Mouse (Mus musculus): ENCODE measurements around the gene Grasp. TPM values are rescaled to one million over a fixed set of nuclear protein-coding genes. Genes with fewer than 3 reads are reported as not detected.
A peak's percentile ranks its signal among the peaks of the same experiment; 100 is the strongest.

Grasp gene
- polyA plus RNA-seq, 1 experiment from 2014 or later = 4.5 TPM

DNA sequence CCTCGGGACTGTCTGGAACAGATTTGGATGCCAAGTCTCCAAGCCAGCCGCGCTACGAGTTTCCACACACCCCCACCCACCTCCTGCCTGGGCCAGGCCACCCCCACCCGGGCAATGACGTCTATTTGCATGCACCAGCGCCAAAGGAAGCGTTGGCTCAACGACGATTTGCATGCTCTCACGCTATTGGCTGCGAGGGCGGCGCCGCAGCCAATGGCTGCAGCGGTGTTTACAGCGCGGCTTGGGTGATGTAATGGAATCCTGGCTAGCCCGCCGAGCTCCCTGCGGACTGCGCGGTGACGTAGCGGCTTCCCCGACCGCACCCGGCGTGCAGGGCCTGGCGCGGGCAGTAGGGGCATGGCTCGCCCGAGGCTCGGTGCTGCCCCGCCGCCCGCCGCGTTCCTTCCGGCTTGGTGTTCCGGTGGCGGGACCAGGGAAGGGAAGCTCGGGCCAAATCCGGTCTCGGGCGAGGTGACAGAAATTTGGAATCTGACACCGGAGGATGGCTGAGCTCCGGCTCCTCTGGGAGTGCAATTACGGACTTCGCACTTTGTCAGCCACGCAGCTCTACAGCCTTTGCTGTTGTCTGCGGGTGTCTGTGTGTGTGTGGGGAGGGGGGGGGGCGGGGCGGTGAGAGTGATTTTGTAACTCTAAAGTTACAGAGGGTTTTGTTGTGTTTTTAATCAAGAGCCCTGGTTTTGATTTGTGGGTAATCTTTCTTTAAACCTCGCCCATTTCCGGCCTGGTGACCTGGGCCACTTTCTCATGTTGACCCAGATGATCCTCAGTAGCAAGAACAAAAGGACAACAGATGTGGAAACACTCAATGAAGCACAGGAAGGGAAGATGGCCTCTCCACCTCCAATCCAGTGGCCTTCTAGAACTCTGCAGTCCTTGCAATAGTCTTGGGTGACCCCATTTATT lies 22.5 kb downstream of the Grasp start:
- Histone ChIP-seq H3K9ac (ENCODE audit: low read length) (peak overlapping the region; percentile 68), H3K4me2 (peak overlapping the region; percentile 57), H3K36me3 (ENCODE audit: control insufficient read depth, insufficient read depth, low read length) (no peaks in the 10 kb centered on the region), H3K27ac (ENCODE audit: low read depth, low read length) (peak overlapping the region; percentile 35; the same call in 1 of the 2 replicates), H3K4me1 (ENCODE audit: control insufficient read depth, insufficient read depth, low read length) (peaks cover 5% of the 10 kb centered on the region), H3K9me3 (ENCODE audit: control insufficient read depth, low read length) (no peaks in the 10 kb centered on the region), H3K4me3 (ENCODE audit: low read depth, low read length) (peak overlapping the region; percentile 30), H3K27me3 (ENCODE audit: control insufficient read depth, insufficient read depth, low read length) (no peaks in the 10 kb centered on the region; the same call in 1 of the 2 replicates)
- ATAC-seq (ENCODE audit: low FRiP score) (peak; percentile 99), DNase-seq (ENCODE audit: low spot score, missing footprints) (peak; percentile 99)
- WGBS = 3% methylated on average over 56 of the region's 56 CpGs

DNA sequence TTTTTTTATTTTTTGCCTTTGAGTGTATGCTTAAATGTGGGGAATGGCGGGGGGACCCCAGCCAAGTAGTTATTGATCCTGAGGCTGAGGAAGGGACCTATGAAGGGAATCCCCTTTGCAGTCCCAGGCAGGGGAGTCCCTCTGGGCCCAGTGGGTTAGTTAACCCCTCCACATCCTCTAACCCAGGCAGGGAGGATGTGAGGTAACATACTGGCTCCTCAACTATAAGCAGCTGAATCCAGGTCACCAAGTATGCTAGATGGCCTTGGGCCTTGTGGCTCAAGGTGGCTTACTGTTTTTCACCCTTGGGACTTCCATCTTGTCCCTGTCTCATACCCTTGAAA lies 23.1 kb downstream of the Grasp start:
- no peaks in the 10 kb centered on the region for H3K36me3 ChIP-seq (ENCODE audit: control insufficient read depth, insufficient read depth, low read length)
- H3K4me2 ChIP-seq = peak overlapping the region; percentile 57; the same call in 1 of the 2 replicates
- no peaks in the 10 kb centered on the region; the same call in 1 of the 2 replicates for H3K27me3 ChIP-seq (ENCODE audit: control insufficient read depth, insufficient read depth, low read length)
- H3K4me1 ChIP-seq (ENCODE audit: control insufficient read depth, insufficient read depth, low read length) = peaks cover 5% of the 10 kb centered on the region
- WGBS = 85% methylated on average over 1 of the region's 1 CpGs
- no peak overlapping the region for H3K4me3 ChIP-seq (ENCODE audit: low read depth, low read length)
- DNase-seq (ENCODE audit: low spot score, missing footprints) = no peak
- H3K9ac ChIP-seq (ENCODE audit: low read length) = peak overlapping the region; percentile 68
- H3K9me3 ChIP-seq (ENCODE audit: control insufficient read depth, low read length) = no peaks in the 10 kb centered on the region
- no peak for ATAC-seq (ENCODE audit: low FRiP score)
- H3K27ac ChIP-seq (ENCODE audit: low read depth, low read length) = no peak overlapping the region

DNA sequence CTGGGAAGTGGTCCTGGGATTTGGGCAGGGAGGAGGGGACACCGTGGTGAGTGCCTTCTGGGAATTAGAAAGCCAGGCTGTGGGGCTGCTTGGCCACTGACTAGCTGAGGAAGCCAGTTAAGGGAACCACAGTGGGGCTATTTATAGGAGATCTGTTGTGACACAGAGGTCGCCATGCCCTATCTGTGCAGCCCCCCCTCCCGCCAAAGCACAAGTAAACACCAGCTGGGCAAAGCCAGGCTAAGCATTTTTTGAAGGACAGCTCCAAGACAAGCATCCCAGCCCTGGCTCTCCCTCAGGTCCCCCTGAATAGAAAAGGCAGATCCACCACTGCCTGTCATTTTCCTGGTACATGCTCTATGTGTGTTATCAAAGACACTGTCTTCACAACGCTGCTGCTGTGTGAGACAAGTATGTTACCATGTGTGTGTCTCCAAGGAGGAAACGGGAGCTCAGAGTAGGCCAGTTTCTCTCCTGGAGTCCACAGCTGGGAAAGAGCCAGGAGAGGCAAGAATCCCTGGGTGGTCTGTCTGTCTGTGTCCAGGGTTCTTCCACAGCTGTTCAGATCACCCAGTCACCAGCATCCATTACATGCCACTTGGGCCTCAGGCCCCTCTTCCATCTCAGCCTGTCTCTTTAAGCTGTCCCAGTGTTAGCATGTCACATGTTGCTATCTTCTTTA lies 24.2 kb downstream of the Grasp start:
- no peak overlapping the region for H3K4me2 ChIP-seq
- no peak overlapping the region for H3K27ac ChIP-seq (ENCODE audit: low read depth, low read length)
- no peak overlapping the region for H3K4me3 ChIP-seq (ENCODE audit: low read depth, low read length)
- H3K36me3 ChIP-seq (ENCODE audit: control insufficient read depth, insufficient read depth, low read length) = no peaks in the 10 kb centered on the region
- 63% methylated on average over 5 of the region's 5 CpGs for WGBS
- no peak for ATAC-seq (ENCODE audit: low FRiP score)
- peaks cover 5% of the 10 kb centered on the region for H3K4me1 ChIP-seq (ENCODE audit: control insufficient read depth, insufficient read depth, low read length)
- H3K27me3 ChIP-seq (ENCODE audit: control insufficient read depth, insufficient read depth, low read length) = no peaks in the 10 kb centered on the region; the same call in 1 of the 2 replicates
- H3K9ac ChIP-seq (ENCODE audit: low read length) = no peak overlapping the region
- H3K9me3 ChIP-seq (ENCODE audit: control insufficient read depth, low read length) = no peaks in the 10 kb centered on the region
- DNase-seq (ENCODE audit: low spot score, missing footprints) = no peak

DNA sequence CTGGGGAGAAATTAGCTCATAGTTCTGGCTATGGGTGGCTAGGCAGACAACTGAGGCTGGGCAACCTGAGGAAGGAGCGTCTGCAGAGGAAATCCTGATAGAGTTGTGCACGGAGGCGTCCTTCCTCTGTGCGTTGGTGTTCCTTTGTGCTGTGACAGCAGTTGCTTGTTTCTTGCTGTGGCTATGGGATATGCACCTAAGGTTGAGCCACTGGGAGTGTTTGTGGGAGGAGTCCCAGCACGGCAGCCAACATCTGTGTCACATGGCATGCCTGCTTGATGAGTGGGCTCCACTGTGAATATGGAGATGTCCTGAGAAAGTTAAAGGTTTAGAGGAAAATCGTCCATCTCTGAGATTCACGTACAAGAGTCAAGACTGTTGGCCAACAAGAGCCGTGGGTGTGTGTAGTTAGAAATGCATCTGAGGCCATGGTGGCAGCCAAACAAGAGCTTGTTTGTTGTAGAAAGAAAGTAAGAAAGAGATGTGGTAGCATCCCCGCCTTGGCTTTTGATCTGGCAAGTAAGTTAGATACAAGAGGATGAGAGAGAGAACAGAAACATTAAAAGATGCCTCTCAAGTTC lies 26.3 kb downstream of the Grasp start:
- no peak overlapping the region for H3K4me2 ChIP-seq
- H3K4me1 ChIP-seq (ENCODE audit: control insufficient read depth, insufficient read depth, low read length) = peaks cover 8% of the 10 kb centered on the region
- ATAC-seq (ENCODE audit: low FRiP score) = no peak

DNA sequence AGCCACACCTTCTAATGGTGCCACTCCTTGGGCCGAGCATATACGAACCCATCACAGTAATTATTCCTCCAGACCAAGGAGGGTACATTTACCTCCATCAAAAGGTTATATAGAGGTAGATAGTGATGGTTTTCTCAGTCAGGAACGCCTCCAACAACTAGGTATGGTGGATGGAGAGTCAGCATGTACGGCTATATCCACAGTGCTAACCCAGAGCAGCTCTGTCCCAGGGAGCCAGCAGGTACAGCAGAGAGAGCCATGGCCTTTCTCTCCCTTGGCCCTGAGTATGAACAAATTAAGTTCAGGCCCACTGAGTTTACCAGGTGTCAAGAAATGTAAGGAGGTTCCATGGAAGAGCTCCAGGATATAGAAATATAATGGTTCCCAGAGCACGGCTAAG lies 27.9 kb downstream of the Grasp start:
- no peak overlapping the region for H3K27ac ChIP-seq (ENCODE audit: low read depth, low read length)
- 88% methylated on average over 5 of the region's 5 CpGs for WGBS
- no peak overlapping the region for H3K4me3 ChIP-seq (ENCODE audit: low read depth, low read length)
- ATAC-seq (ENCODE audit: low FRiP score) (no peak), DNase-seq (ENCODE audit: low spot score, missing footprints) (no peak)
- H3K36me3 ChIP-seq (ENCODE audit: control insufficient read depth, insufficient read depth, low read length) = no peaks in the 10 kb centered on the region
- H3K9me3 ChIP-seq (ENCODE audit: control insufficient read depth, low read length) = no peaks in the 10 kb centered on the region
- 0 out of 2 replicates have a peak, but pooled peaks cover 3% of the 10 kb centered on the region for H3K4me1 ChIP-seq (ENCODE audit: control insufficient read depth, insufficient read depth, low read length)
- no peak overlapping the region for H3K9ac ChIP-seq (ENCODE audit: low read length)
- no peaks in the 10 kb centered on the region; the same call in 1 of the 2 replicates for H3K27me3 ChIP-seq (ENCODE audit: control insufficient read depth, insufficient read depth, low read length)
- no peak overlapping the region for H3K4me2 ChIP-seq

More for the DNA sequence above, 26.3 kb downstream of the Grasp start:
- H3K4me3 ChIP-seq (ENCODE audit: low read depth, low read length) = no peak overlapping the region
- no peaks in the 10 kb centered on the region for H3K36me3 ChIP-seq (ENCODE audit: control insufficient read depth, insufficient read depth, low read length)
- H3K9ac ChIP-seq (ENCODE audit: low read length) = no peak overlapping the region
- 88% methylated on average over 9 of the region's 9 CpGs for WGBS
- no peak for DNase-seq (ENCODE audit: low spot score, missing footprints)
- no peak overlapping the region for H3K27ac ChIP-seq (ENCODE audit: low read depth, low read length)
- H3K9me3 ChIP-seq (ENCODE audit: control insufficient read depth, low read length) = no peaks in the 10 kb centered on the region
- no peaks in the 10 kb centered on the region; the same call in 1 of the 2 replicates for H3K27me3 ChIP-seq (ENCODE audit: control insufficient read depth, insufficient read depth, low read length)

DNA sequence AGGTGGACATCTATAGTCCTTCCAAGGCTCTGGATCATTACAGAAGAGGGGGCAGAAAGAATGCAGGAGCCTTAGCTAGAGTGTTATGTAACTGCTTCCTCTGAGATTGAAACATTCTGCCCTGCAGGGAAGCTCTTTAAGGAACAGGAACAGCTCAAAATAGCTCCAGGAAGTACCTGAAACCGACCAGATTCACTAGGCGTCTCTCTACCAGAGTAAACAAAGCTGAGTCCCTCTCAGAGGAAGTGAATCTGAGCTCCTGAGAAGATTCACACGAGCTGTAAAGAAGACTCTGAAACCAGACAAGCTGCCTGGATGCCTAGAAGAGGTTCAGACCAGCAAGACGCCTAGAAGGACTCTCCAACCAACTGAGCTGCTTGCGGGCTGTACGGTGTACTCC lies 28.6 kb downstream of the Grasp start:
- H3K9ac ChIP-seq (ENCODE audit: low read length) = no peak overlapping the region
- 86% methylated on average over 6 of the region's 6 CpGs for WGBS
- DNase-seq (ENCODE audit: low spot score, missing footprints) = no peak

DNA sequence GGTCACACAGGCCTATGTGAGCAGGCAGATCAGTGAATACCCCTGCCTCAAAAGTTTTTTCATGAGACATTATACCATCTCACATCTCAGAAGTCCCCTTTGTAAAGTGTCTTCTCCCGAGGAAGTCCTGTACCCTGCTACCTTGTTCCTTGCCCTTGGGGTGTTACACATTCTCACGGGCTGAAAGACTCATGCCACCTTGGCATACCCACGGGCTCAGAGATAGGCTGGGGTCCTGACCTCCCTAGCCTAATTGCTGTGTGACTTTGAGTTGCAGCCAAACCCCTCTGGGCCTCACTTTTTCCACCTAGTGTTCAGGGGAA lies 29.5 kb downstream of the Grasp start:
- 41% methylated on average over 3 of the region's 3 CpGs for WGBS
- peak; percentile 29 for ATAC-seq (ENCODE audit: low FRiP score)

More for the DNA sequence above, 28.6 kb downstream of the Grasp start:
- no peaks in the 10 kb centered on the region; the same call in 1 of the 2 replicates for H3K27me3 ChIP-seq (ENCODE audit: control insufficient read depth, insufficient read depth, low read length)
- no peak for ATAC-seq (ENCODE audit: low FRiP score)
- H3K4me1 ChIP-seq (ENCODE audit: control insufficient read depth, insufficient read depth, low read length) = 0 out of 2 replicates have a peak, but pooled peaks cover 3% of the 10 kb centered on the region
- H3K9me3 ChIP-seq (ENCODE audit: control insufficient read depth, low read length) = no peaks in the 10 kb centered on the region
- H3K36me3 ChIP-seq (ENCODE audit: control insufficient read depth, insufficient read depth, low read length) = no peaks in the 10 kb centered on the region
- H3K4me2 ChIP-seq = no peak overlapping the region
- H3K27ac ChIP-seq (ENCODE audit: low read depth, low read length) = no peak overlapping the region
- no peak overlapping the region for H3K4me3 ChIP-seq (ENCODE audit: low read depth, low read length)

DNA sequence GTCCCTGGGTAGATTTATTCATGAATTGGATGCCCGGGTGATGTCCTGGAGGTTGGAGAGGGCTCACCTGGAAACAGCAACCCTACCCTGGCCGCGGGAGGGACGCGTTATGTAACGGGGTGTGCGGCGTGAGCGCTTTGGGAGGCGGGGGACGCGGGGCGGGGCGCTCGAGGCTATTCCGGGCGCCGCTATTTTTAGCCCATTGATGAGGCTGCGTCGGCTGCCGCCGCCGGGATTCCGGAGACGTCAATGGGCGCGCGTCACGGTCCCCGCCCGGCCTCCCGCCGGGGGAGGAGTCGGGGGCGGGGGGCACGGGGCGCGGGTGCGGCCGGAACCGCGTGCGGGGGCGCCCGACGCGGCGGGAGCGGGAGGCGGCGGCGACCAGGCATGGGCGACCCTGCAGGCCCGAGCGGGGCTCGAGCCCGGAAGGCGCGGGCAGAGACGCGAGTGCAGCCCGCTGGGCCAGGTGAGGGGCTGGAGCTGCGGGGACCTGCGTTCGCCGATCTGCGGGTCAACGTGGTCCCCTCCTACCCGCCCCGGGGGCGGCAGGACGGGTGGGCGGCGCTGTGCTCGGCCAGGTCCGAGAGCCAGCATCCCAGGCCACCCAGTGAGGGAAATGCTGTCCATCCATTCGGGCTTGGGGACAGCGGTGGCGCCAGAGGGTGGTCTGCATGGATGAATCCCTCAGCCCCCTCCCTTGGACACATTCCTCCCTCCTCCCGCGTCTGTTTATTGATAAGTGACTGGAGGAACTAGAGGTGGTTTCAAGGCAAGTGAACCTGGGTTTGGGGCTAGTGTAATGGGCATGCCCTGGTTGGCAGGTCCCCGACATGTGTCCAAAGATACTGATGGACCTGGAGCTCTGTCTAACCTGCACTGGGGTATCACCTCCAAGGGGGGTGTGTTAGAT lies 30.2 kb downstream of the Grasp start, which contains the start of gene Nr4a1:
Gene Nr4a1 (plus strand): TSS at position 384 of the 910 bp plus-strand sequence.
- Histone ChIP-seq H3K4me2 (peak within 1 kb of the TSS; percentile 81), H3K4me3 (ENCODE audit: low read depth, low read length) (peak within 1 kb of the TSS; percentile 54), H3K4me1 (ENCODE audit: control insufficient read depth, insufficient read depth, low read length) (0 out of 2 replicates have a peak, but pooled peaks cover 3% of the 10 kb centered on the region), H3K9ac (ENCODE audit: low read length) (peak within 1 kb of the TSS; percentile 73), H3K27ac (ENCODE audit: low read depth, low read length) (no peak within 1 kb of the TSS), H3K36me3 (ENCODE audit: control insufficient read depth, insufficient read depth, low read length) (no peaks in the 10 kb centered on the region), H3K27me3 (ENCODE audit: control insufficient read depth, insufficient read depth, low read length) (no peaks in the 10 kb centered on the region; the same call in 1 of the 2 replicates), H3K9me3 (ENCODE audit: control insufficient read depth, low read length) (no peaks in the 10 kb centered on the region)
- 2% methylated on average over 74 of the region's 82 CpGs for WGBS
- peak; percentile 72 for ATAC-seq (ENCODE audit: low FRiP score)
- DNase-seq (ENCODE audit: low spot score, missing footprints) = peak; percentile 93

More for the DNA sequence above, 29.5 kb downstream of the Grasp start:
- peak overlapping the region; percentile 81 for H3K4me2 ChIP-seq
- H3K27ac ChIP-seq (ENCODE audit: low read depth, low read length) = no peak overlapping the region
- no peaks in the 10 kb centered on the region for H3K9me3 ChIP-seq (ENCODE audit: control insufficient read depth, low read length)
- H3K36me3 ChIP-seq (ENCODE audit: control insufficient read depth, insufficient read depth, low read length) = no peaks in the 10 kb centered on the region
- DNase-seq (ENCODE audit: low spot score, missing footprints) = no peak
- peak overlapping the region; percentile 73 for H3K9ac ChIP-seq (ENCODE audit: low read length)
- H3K27me3 ChIP-seq (ENCODE audit: control insufficient read depth, insufficient read depth, low read length) = no peaks in the 10 kb centered on the region; the same call in 1 of the 2 replicates
- peak overlapping the region; percentile 54 for H3K4me3 ChIP-seq (ENCODE audit: low read depth, low read length)
- H3K4me1 ChIP-seq (ENCODE audit: control insufficient read depth, insufficient read depth, low read length) = 0 out of 2 replicates have a peak, but pooled peaks cover 3% of the 10 kb centered on the region

All from midbrain, embryonic 11.5 days (tissue).